Mouse (Mus musculus): ENCODE measurements around the gene Gadl1.

DNA sequence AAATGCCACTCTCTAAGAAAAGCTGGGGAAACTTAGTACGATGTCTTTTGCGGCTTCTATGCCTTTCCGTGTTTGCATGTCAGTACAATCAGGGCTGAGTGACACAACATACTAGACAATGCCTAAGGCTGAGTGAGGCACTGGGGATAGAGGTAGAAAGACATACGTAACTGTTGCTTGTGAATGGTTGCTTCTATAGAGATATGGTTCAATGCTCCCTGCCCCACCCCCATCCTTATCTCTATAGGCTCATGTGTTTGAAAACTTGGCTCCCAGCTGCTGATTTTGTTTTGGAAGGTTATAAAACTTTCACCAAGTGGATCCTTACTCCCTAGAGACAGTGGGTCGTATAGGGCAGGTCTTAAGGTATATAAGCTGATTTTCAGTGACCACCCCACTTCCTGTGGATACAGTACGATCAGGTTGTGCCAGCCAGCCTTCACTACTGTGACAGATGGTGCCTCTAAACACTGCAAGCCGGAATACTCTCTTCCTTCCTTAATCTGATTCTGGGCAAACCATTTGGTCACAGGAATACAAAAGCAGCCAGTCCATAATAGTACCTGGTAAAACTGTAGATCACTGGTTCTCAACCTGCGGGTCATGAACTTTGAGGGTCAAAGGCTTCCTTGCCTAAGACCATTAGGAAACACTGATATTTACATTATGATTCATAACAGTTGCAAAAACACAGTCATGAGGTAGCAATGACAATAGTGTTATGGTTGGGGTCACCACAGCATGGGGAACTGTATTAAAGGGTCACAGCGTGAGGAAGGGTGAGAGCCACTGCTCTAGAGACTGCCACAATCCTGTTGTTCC lies 202.1 kb downstream of the Gadl1 start:
- TF ChIP-seq CTCF (IDR thresholded peaks at IDR 0.05; ENCODE audit: low read depth, low read length) (no peak), GATA1 (IDR thresholded peaks at IDR 0.05; ENCODE audit: borderline replicate concordance, low read length) (no peak), GATA2 (IDR thresholded peaks at IDR 0.05; ENCODE audit: borderline replicate concordance, low read depth, low read length) (no peak), TAL1 (conservative IDR thresholded peaks at IDR 0.05; ENCODE audit: low read depth, low read length) (no peak)

Data from G1E (cell line).